Mouse (Mus musculus) liver, embryonic 11.5 days (tissue): ENCODE measurements around the gene Tubgcp6. TPM values are rescaled to one million over a fixed set of nuclear protein-coding genes. Genes with fewer than 3 reads are reported as not detected.

Experiments
- ATAC-seq: fragments of 200-750 bp; cut with Nextera tagmentation; replicated peaks from 2 replicates; pipeline ENCODE4 v1.8.0; 2017; ENCODE audit warnings: moderate number of reproducible peaks, mild to moderate bottlenecking, moderate TSS enrichment, moderate library complexity; ENCODE audit not compliant: low FRiP score
- DNase-seq: peaks from one replicate; pipeline ENCODE4 v3.0.0-alpha.2; 2017; ENCODE audit warnings: low spot score
- H3K27ac ChIP-seq: fragments of 300-500 bp; sonication (generic); 2 replicates; pipeline ENCODE4 v1.5.1; 2014; ENCODE audit warnings: mild to moderate bottlenecking, low read depth, low read length, control low read depth
- H3K27me3 ChIP-seq: fragments of 300-500 bp; sonication (generic); replicated peaks from 2 replicates; pipeline ENCODE4 v1.6.1; 2014; ENCODE audit warnings: low read length, mixed read lengths; ENCODE audit not compliant: control insufficient read depth, insufficient read depth
- H3K36me3 ChIP-seq: fragments of 300-500 bp; sonication (generic); 2 replicates; pipeline ENCODE4 v1.6.1; 2014; ENCODE audit warnings: mild to moderate bottlenecking, low read length, moderate library complexity, mixed read lengths; ENCODE audit not compliant: control insufficient read depth, insufficient read depth
- H3K4me1 ChIP-seq: fragments of 300-500 bp; sonication (generic); replicated peaks from 2 replicates; pipeline ENCODE4 v1.6.1; 2014; ENCODE audit warnings: low read length, mixed read lengths; ENCODE audit not compliant: control insufficient read depth, insufficient read depth
- H3K4me2 ChIP-seq: fragments of 300-500 bp; sonication (generic); 2 replicates; pipeline ENCODE4 v1.6.1; 2014; ENCODE audit warnings: mild to moderate bottlenecking, control low read depth, moderate library complexity
- H3K4me3 ChIP-seq: fragments of 300-500 bp; sonication (generic); 2 replicates; pipeline ENCODE4 v1.5.1; 2014; ENCODE audit warnings: low read depth, low read length, control low read depth
- H3K9ac ChIP-seq: fragments of 300-500 bp; sonication (generic); 2 replicates; pipeline ENCODE4 v1.6.1; 2014; ENCODE audit warnings: low read depth, low read length, control low read depth
- H3K9me3 ChIP-seq: fragments of 300-500 bp; sonication (generic); 2 replicates; pipeline ENCODE4 v1.6.1; 2016; ENCODE audit warnings: low read length, inconsistent platforms, mixed read lengths; ENCODE audit not compliant: control insufficient read depth
- WGBS: fragments of 180-500 bp; shearing (Covaris S2); extraction: QIAGEN DNeasy Blood & Tissue Kit; methylation state at CpG from one replicate; pipeline ENCODE4 v1.1.7; 2014; 5-methylcytosine and 5-hydroxymethylcytosine counted together
- microRNA-seq: library from miRNA; unstranded; fragments of <30 nt; microRNA quantifications from one replicate; pipeline ENCODE4, GENCODE M21; 2017; ENCODE audit warnings: borderline number of aligned reads
- polyA plus RNA-seq: library from polyadenylated mRNA; unstranded; fragments of >200 nt; fragmentation: Nextera tagmentation; extraction: Ambion mirVana; gene quantifications from 2 replicates; pipeline ENCODE4 v1.2.1, GENCODE M21; 2014

The Tubgcp6 gene
- polyA plus RNA-seq, 1 experiment from 2014 or later, result 21.8 TPM

- DNase-seq (no peak), ATAC-seq (no peak)
- H3K4me1 ChIP-seq, result no peaks in the 10 kb centered on the region
- H3K9me3 ChIP-seq, result no peaks in the 10 kb centered on the region
- H3K27ac ChIP-seq, result no peak overlapping the region
- no peak overlapping the region for H3K4me3 ChIP-seq
- WGBS, result 79% methylated on average over 6 of the region's 6 CpGs
- no peak overlapping the region for H3K4me2 ChIP-seq
- peaks cover 73% of the 10 kb centered on the region for H3K27me3 ChIP-seq
- no peak overlapping the region for H3K9ac ChIP-seq
- H3K36me3 ChIP-seq, result no peaks in the 10 kb centered on the region
Measured at GRCm38 (mm10) chr15:89061761-89062517, 61.0 kb downstream of the Tubgcp6 start.

- WGBS, result 81% methylated on average over 12 of the region's 12 CpGs
- Histone ChIP-seq H3K36me3 (no peaks in the 10 kb centered on the region), H3K27me3 (peaks cover 65% of the 10 kb centered on the region), H3K4me2 (no peak overlapping the region), H3K4me3 (no peak overlapping the region), H3K9me3 (no peaks in the 10 kb centered on the region), H3K4me1 (no peaks in the 10 kb centered on the region), H3K27ac (no peak overlapping the region), H3K9ac (no peak overlapping the region)
- DNase-seq (no peak), ATAC-seq (no peak)
Measured at GRCm38 (mm10) chr15:89060811-89061460, 62.0 kb downstream of the Tubgcp6 start.

GRCm38 (mm10) chr15:89060032-89060681, 62.8 kb downstream of the Tubgcp6 start:
- H3K9me3 ChIP-seq, result no peaks in the 10 kb centered on the region
- DNase-seq (no peak), ATAC-seq (no peak; the same call in 1 of the 2 replicates)
- no peaks in the 10 kb centered on the region for H3K36me3 ChIP-seq
- H3K9ac ChIP-seq, result peak overlapping the region; percentile 22; the same call in 1 of the 2 replicates
- WGBS, result 3% methylated on average over 44 of the region's 48 CpGs
- peak overlapping the region; percentile 59 for H3K4me3 ChIP-seq
- no peaks in the 10 kb centered on the region for H3K4me1 ChIP-seq
- H3K27ac ChIP-seq, result no peak overlapping the region
- H3K27me3 ChIP-seq, result peaks cover 67% of the 10 kb centered on the region
- peak overlapping the region; percentile 87 for H3K4me2 ChIP-seq

- peak within 1 kb of the TSS; percentile 87 for H3K4me2 ChIP-seq
- no peaks in the 10 kb centered on the region for H3K9me3 ChIP-seq
- ATAC-seq (no peak), DNase-seq (peak; percentile 46)
- peak within 1 kb of the TSS; percentile 59 for H3K4me3 ChIP-seq
- peaks cover 63% of the 10 kb centered on the region for H3K27me3 ChIP-seq
- no peaks in the 10 kb centered on the region for H3K36me3 ChIP-seq
- WGBS, result 2% methylated on average over 48 of the region's 57 CpGs
- H3K4me1 ChIP-seq, result no peaks in the 10 kb centered on the region
- peak within 1 kb of the TSS; percentile 22; the same call in 1 of the 2 replicates for H3K9ac ChIP-seq
- no peak within 1 kb of the TSS for H3K27ac ChIP-seq
Measured at GRCm38 (mm10) chr15:89059161-89059931, 63.6 kb downstream of the Tubgcp6 start, which contains the start of gene Panx2. Gene Panx2, plus strand, starts transcription at chr15:89059734.

GRCm38 (mm10) chr15:89058736-89059135, 64.2 kb downstream of the Tubgcp6 start:
- Histone ChIP-seq H3K4me2 (no peak overlapping the region; the same call in 1 of the 2 replicates), H3K9ac (no peak overlapping the region), H3K4me3 (peak overlapping the region; percentile 59; the same call in 1 of the 2 replicates), H3K27ac (no peak overlapping the region), H3K4me1 (no peaks in the 10 kb centered on the region), H3K9me3 (no peaks in the 10 kb centered on the region), H3K36me3 (no peaks in the 10 kb centered on the region), H3K27me3 (peaks cover 63% of the 10 kb centered on the region)
- WGBS, result 22% methylated on average over 6 of the region's 6 CpGs
- DNase-seq (no peak), ATAC-seq (no peak)

GRCm38 (mm10) chr15:89054666-89055065, 68.2 kb downstream of the Tubgcp6 start:
- no peak overlapping the region for H3K4me2 ChIP-seq
- ATAC-seq (no peak), DNase-seq (no peak)
- H3K4me1 ChIP-seq, result no peaks in the 10 kb centered on the region
- no peak overlapping the region for H3K27ac ChIP-seq
- WGBS, result 78% methylated on average over 7 of the region's 7 CpGs
- peaks cover 31% of the 10 kb centered on the region for H3K27me3 ChIP-seq
- no peak overlapping the region for H3K9ac ChIP-seq
- H3K9me3 ChIP-seq, result no peaks in the 10 kb centered on the region
- H3K4me3 ChIP-seq, result no peak overlapping the region
- H3K36me3 ChIP-seq, result no peaks in the 10 kb centered on the region

Small RNA genes within 50 kb of the gene (microRNA-seq; reads per million reads assigned to microRNA genes)
- gene Mir7118, result not detected

Other genes with a start within 250 kb of the Tubgcp6 start
- not detected in 2 replicates for gene Ttll8, start 168.7 kb downstream of the Tubgcp6 start, polyA plus RNA-seq
- not detected in 2 replicates for gene Mlc1, start 144.1 kb downstream of the Tubgcp6 start, polyA plus RNA-seq
- gene Mov10l1, start 140.2 kb downstream of the Tubgcp6 start, polyA plus RNA-seq, result 0.18 and 0.65 TPM in 2 replicates
- gene Panx2, start 63.4 kb downstream of the Tubgcp6 start, polyA plus RNA-seq, result 0.08 and 0.21 TPM in 2 replicates
- gene Trabd, start 48.0 kb downstream of the Tubgcp6 start, polyA plus RNA-seq, result 33.5 and 34.8 TPM in 2 replicates
- 12.6 and 16.3 TPM in 2 replicates for gene Selenoo, start 34.0 kb downstream of the Tubgcp6 start, polyA plus RNA-seq
- 21.1 and 22.7 TPM in 2 replicates for gene Hdac10, start 5.6 kb upstream of the Tubgcp6 start, polyA plus RNA-seq
- 3.8 and 4.8 TPM in 2 replicates for gene Mapk12, start 17.6 kb upstream of the Tubgcp6 start, polyA plus RNA-seq
- gene Mapk11, start 26.5 kb upstream of the Tubgcp6 start, polyA plus RNA-seq, result 3.3 and 4.4 TPM in 2 replicates
- gene Plxnb2, start 57.7 kb upstream of the Tubgcp6 start, polyA plus RNA-seq, result 70.5 and 78.3 TPM in 2 replicates
- gene Dennd6b, start 73.4 kb upstream of the Tubgcp6 start, polyA plus RNA-seq, result 9.5 and 10.5 TPM in 2 replicates
- gene Ppp6r2, start 88.4 kb upstream of the Tubgcp6 start, polyA plus RNA-seq, result 25.0 and 31.6 TPM in 2 replicates
- 51.4 and 52.2 TPM in 2 replicates for gene Sbf1, start 192.2 kb upstream of the Tubgcp6 start, polyA plus RNA-seq
- 6.6 and 7.0 TPM in 2 replicates for gene Adm2, start 199.6 kb upstream of the Tubgcp6 start, polyA plus RNA-seq
- gene Miox, start 211.3 kb upstream of the Tubgcp6 start, polyA plus RNA-seq, result 2.0 and 2.7 TPM in 2 replicates
- gene Lmf2, start 232.5 kb upstream of the Tubgcp6 start, polyA plus RNA-seq, result 44.1 and 46.0 TPM in 2 replicates
- 163 TPM in 2 replicates for gene Ncaph2, start 232.6 kb upstream of the Tubgcp6 start, polyA plus RNA-seq